Mouse (Mus musculus): ENCODE measurements around the gene Olfr1251. TPM values are rescaled to one million over a fixed set of nuclear protein-coding genes. Genes with fewer than 3 reads are reported as not detected.
"Not testable (repeated sequence)": the region's sequence is repeated elsewhere in the genome, so short reads cannot be mapped to it uniquely, and the experiment has no call there.

Olfr1251 gene
- not detected for total RNA-seq (2021)
- long read RNA-seq, experiment 1 = 0 reads
- long read RNA-seq, experiment 2 = 0 reads

GRCm38 (mm10) chr2:89671836-89672235 lies at the start of gene Olfr1251:
Gene Olfr1251, minus strand, starts transcription at chr2:89671936.
- no peak for DNase-seq (ENCODE audit: low spot score in 2 of 2)

- no peak for DNase-seq (ENCODE audit: low spot score in 2 of 2)
Observed at GRCm38 (mm10) chr2:89691980-89692379, 20.2 kb upstream of the Olfr1251 start.

- DNase-seq (ENCODE audit: low spot score in 2 of 2) = no peak
Observed at GRCm38 (mm10) chr2:89661367-89661766, 10.4 kb downstream of the Olfr1251 start, which contains the start of gene Olfr1250. Gene Olfr1250, minus strand, starts transcription at chr2:89661467.

GRCm38 (mm10) chr2:89634883-89635282 lies 36.9 kb downstream of the Olfr1251 start, which contains the start of gene Olfr1249:
Gene Olfr1249, minus strand, starts transcription at chr2:89634983.
- no peak for DNase-seq (ENCODE audit: low spot score in 2 of 2)

GRCm38 (mm10) chr2:89618145-89618544 lies 53.6 kb downstream of the Olfr1251 start, which contains the start of gene Olfr1248:
Gene Olfr1248, minus strand, starts transcription at chr2:89618245.
- not testable (repeated sequence) for DNase-seq (ENCODE audit: low spot score in 2 of 2)

Other genes with a start within 250 kb of the Olfr1251 start
- not detected for gene Olfr1240, start 228.9 kb downstream of the Olfr1251 start, total RNA-seq (2021)
- gene Olfr1241, start 184.8 kb downstream of the Olfr1251 start, total RNA-seq (2021) = not detected
- gene Olfr1242, start 173.6 kb downstream of the Olfr1251 start, total RNA-seq (2021) = not detected
- not detected for gene Olfr1243, start 140.4 kb downstream of the Olfr1251 start, total RNA-seq (2021)
- not detected for gene Olfr1245, start 93.5 kb downstream of the Olfr1251 start, total RNA-seq (2021)
- gene Olfr1246, start 78.8 kb downstream of the Olfr1251 start, total RNA-seq (2021) = not detected
- gene Olfr1247, start 57.8 kb downstream of the Olfr1251 start, total RNA-seq (2021) = under 1 TPM in 1 of 2 experiments, not detected in 1; 0.05 TPM
- not detected for gene Olfr1248, start 53.7 kb downstream of the Olfr1251 start, total RNA-seq (2021)
- gene Olfr1249, start 37.0 kb downstream of the Olfr1251 start, total RNA-seq (2021) = not detected
- not detected for gene Olfr1250, start 10.5 kb downstream of the Olfr1251 start, total RNA-seq (2021)
- gene Olfr1252, start 53.1 kb upstream of the Olfr1251 start, total RNA-seq (2021) = not detected
- not detected for gene Olfr1253, start 85.2 kb upstream of the Olfr1251 start, total RNA-seq (2021)
- gene Olfr1254, start 121.7 kb upstream of the Olfr1251 start, total RNA-seq (2021) = not detected
- gene Olfr1255, start 140.1 kb upstream of the Olfr1251 start, total RNA-seq (2021) = not detected
- not detected for gene Olfr1256, start 169.6 kb upstream of the Olfr1251 start, total RNA-seq (2021)
- gene Olfr48, start 176.3 kb upstream of the Olfr1251 start, total RNA-seq (2021) = not detected
- gene Olfr1257, start 206.5 kb upstream of the Olfr1251 start, total RNA-seq (2021) = not detected